Mouse (Mus musculus) lung, embryonic 15.5 days (tissue): Measurements from ENCODE around the gene Cyp2j9. TPM values are rescaled to one million over a fixed set of nuclear protein-coding genes. Genes with fewer than 3 reads are reported as not detected.

Source experiments
- ATAC-seq: fragments of 200-750 bp; cut with Nextera tagmentation; 2 replicates; pipeline ENCODE4 v1.8.0; 2017; ENCODE audit warnings: moderate number of reproducible peaks, borderline replicate concordance; ENCODE audit not compliant: low FRiP score, low TSS enrichment; ENCODE audit errors: extremely low read depth
- H3K27ac ChIP-seq: fragments of 300-500 bp; sonication (generic); 2 replicates; pipeline ENCODE4 v1.5.1; 2015; ENCODE audit warnings: moderate library complexity, mild to moderate bottlenecking, inconsistent platforms
- H3K27me3 ChIP-seq: fragments of 300-500 bp; sonication (generic); 2 replicates; pipeline ENCODE4 v1.6.1; 2015; ENCODE audit warnings: inconsistent platforms
- H3K36me3 ChIP-seq: fragments of 300-500 bp; sonication (generic); 2 replicates; pipeline ENCODE4 v1.6.1; 2015; ENCODE audit warnings: inconsistent platforms
- H3K4me1 ChIP-seq: fragments of 300-500 bp; sonication (generic); 2 replicates; pipeline ENCODE4 v1.6.1; 2015; ENCODE audit warnings: inconsistent platforms
- H3K4me2 ChIP-seq: fragments of 300-500 bp; sonication (generic); 2 replicates; pipeline ENCODE4 v1.6.1; 2015; ENCODE audit warnings: inconsistent platforms, mild to moderate bottlenecking, moderate library complexity
- H3K4me3 ChIP-seq: fragments of 300-500 bp; sonication (generic); 2 replicates; pipeline ENCODE4 v1.5.1; 2015; ENCODE audit warnings: mild to moderate bottlenecking, inconsistent platforms
- H3K9ac ChIP-seq: fragments of 300-500 bp; sonication (generic); 2 replicates; pipeline ENCODE4 v1.6.1; 2015; ENCODE audit warnings: inconsistent platforms
- H3K9me3 ChIP-seq: fragments of 300-500 bp; sonication (generic); 2 replicates; pipeline ENCODE4 v1.6.1; 2016; ENCODE audit warnings: inconsistent platforms
- whole genome bisulfite sequencing: fragments of 180-500 bp; shearing (Covaris S2); methylation state at CpG from one replicate; pipeline ENCODE4 v1.1.7; 2015; 5-methylcytosine and 5-hydroxymethylcytosine counted together
- polyA plus RNA-seq: library from polyadenylated mRNA; unstranded; fragments of >200 nt; fragmentation: Nextera tagmentation; extraction: Ambion mirVana; gene quantifications from 2 replicates; pipeline ENCODE4 v1.2.1, GENCODE M21; 2015

Gene Cyp2j9
- polyA plus RNA-seq, 1 experiment from 2014 or later: 3.7 TPM

- Histone ChIP-seq H3K9ac (no peak overlapping the region), H3K4me2 (0 out of 2 replicates have a peak overlapping the region, but pooled peaks have one; percentile 9), H3K36me3 (no peaks in the 10 kb centered on the region), H3K27ac (no peak overlapping the region), H3K27me3 (no peaks in the 10 kb centered on the region), H3K4me3 (no peak overlapping the region), H3K9me3 (no peaks in the 10 kb centered on the region), H3K4me1 (no peaks in the 10 kb centered on the region)
- 83% methylated on average over 3 of the region's 3 CpGs for WGBS
- no peak for ATAC-seq
These were observed 39.8 kb downstream of the Cyp2j9 start for GRCm38 (mm10) chr4:96551619-96552018.

DNA sequence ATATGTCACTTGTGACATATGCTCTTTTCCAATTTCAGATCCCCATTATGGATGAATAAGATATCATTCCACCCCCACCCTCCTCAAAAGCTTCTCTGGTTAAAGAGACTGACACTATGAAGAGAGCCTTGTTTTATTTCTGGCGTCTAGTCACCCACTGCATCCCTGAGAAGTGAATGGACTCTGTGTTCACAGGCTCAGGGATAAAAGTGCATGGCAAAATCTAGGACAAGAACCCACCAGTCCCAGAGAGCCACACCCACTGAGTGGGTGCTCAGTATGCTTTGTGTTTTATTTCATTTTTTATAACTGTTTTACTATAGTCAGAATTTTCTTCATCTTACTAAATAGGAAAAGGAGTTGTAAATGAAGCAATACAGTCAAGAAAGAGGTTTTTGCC, 45.4 kb downstream of the Cyp2j9 start:
- Histone ChIP-seq H3K4me3 (no peak overlapping the region), H3K9ac (no peak overlapping the region), H3K36me3 (no peaks in the 10 kb centered on the region), H3K9me3 (no peaks in the 10 kb centered on the region), H3K4me2 (no peak overlapping the region), H3K27me3 (no peaks in the 10 kb centered on the region), H3K4me1 (no peaks in the 10 kb centered on the region), H3K27ac (no peak overlapping the region)
- ATAC-seq: no peak
- WGBS: 48% methylated on average over 1 of the region's 1 CpGs

GRCm38 (mm10) chr4:96525772-96526171, 65.6 kb downstream of the Cyp2j9 start:
- WGBS: 3% methylated on average over 1 of the region's 1 CpGs
- no peak overlapping the region for H3K27ac ChIP-seq

DNA sequence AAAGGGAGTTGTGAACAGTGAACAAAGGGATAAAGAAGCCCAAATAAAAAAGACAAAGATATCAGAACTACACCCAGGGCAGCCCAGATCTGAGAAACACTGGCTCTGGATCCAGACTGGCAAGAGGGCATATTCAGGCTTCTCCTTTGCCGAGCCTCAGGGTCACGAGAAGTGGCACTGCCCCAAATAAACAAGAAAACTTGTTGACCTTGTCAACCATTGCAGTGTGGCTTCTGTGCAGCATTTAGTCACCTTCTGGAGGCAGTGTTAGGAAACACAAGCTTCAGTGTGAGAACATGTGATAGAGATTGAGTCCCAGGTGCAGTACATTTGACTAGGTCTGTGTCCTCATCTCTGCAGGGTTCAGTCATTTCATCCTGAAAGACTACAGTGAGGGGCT, 69.1 kb downstream of the Cyp2j9 start:
- no peak for ATAC-seq
- Histone ChIP-seq H3K4me2 (no peak overlapping the region), H3K36me3 (no peaks in the 10 kb centered on the region), H3K27ac (no peak overlapping the region), H3K9ac (no peak overlapping the region), H3K27me3 (no peaks in the 10 kb centered on the region), H3K4me3 (no peak overlapping the region), H3K9me3 (no peaks in the 10 kb centered on the region), H3K4me1 (no peaks in the 10 kb centered on the region)
- 68% methylated on average over 2 of the region's 2 CpGs for WGBS

More at GRCm38 (mm10) chr4:96525772-96526171, 65.6 kb downstream of the Cyp2j9 start:
- H3K27me3 ChIP-seq: no peaks in the 10 kb centered on the region
- H3K4me1 ChIP-seq: no peaks in the 10 kb centered on the region
- no peak overlapping the region for H3K9ac ChIP-seq
- no peak for ATAC-seq
- no peaks in the 10 kb centered on the region for H3K9me3 ChIP-seq
- no peak overlapping the region for H3K4me2 ChIP-seq
- no peaks in the 10 kb centered on the region for H3K36me3 ChIP-seq
- no peak overlapping the region for H3K4me3 ChIP-seq

Other genes with a start within 250 kb of the Cyp2j9 start
- gene Cyp2j11, start 242.9 kb downstream of the Cyp2j9 start, polyA plus RNA-seq: not detected in 2 replicates
- gene Cyp2j8, start 84.2 kb downstream of the Cyp2j9 start, polyA plus RNA-seq: not detected in 2 replicates
- 6.7 TPM in 2 replicates for gene Cyp2j6, start 37.9 kb downstream of the Cyp2j9 start, polyA plus RNA-seq
- not detected in 2 replicates for gene Cyp2j5, start 72.6 kb upstream of the Cyp2j9 start, polyA plus RNA-seq
- gene Gm12695, start 193.6 kb upstream of the Cyp2j9 start, polyA plus RNA-seq: 0.11 and 0.17 TPM in 2 replicates